Mouse (Mus musculus) hindbrain, postnatal 0 days (tissue): ENCODE measurements around the gene Kcnk4. TPM values are rescaled to one million over a fixed set of nuclear protein-coding genes. Genes with fewer than 3 reads are reported as not detected.

Source experiments
- ATAC-seq: fragments of 200-750 bp; cut with Nextera tagmentation; 2 replicates; pipeline ENCODE4 v1.8.0; 2017; ENCODE audit warnings: mild to moderate bottlenecking, moderate TSS enrichment, moderate library complexity
- DNase-seq: peaks from one replicate; pipeline ENCODE4 v3.0.0-alpha.2; 2015; ENCODE audit warnings: low spot score
- H3K27ac ChIP-seq: fragments of 300-500 bp; sonication (generic); 2 replicates; pipeline ENCODE4 v1.5.1; 2014; ENCODE audit warnings: mild to moderate bottlenecking
- H3K27me3 ChIP-seq: fragments of 300-500 bp; sonication (generic); 2 replicates; pipeline ENCODE4 v1.6.1; 2014; ENCODE audit warnings: low read length, mixed read lengths; ENCODE audit not compliant: insufficient read depth
- H3K36me3 ChIP-seq: fragments of 300-500 bp; sonication (generic); 2 replicates; pipeline ENCODE4 v1.6.1; 2014; ENCODE audit warnings: low read length, mixed read lengths; ENCODE audit not compliant: insufficient read depth
- H3K4me1 ChIP-seq: fragments of 300-500 bp; sonication (generic); 2 replicates; pipeline ENCODE4 v1.6.1; 2014; ENCODE audit warnings: antibody characterized with exemption, low read length, mixed read lengths; ENCODE audit not compliant: insufficient read depth
- H3K4me2 ChIP-seq: fragments of 300-500 bp; sonication (generic); 2 replicates; pipeline ENCODE4 v1.6.1; 2014; ENCODE audit warnings: low read depth, mild to moderate bottlenecking, low read length, moderate library complexity, mixed read lengths
- H3K4me3 ChIP-seq: fragments of 300-500 bp; sonication (generic); 2 replicates; pipeline ENCODE4 v1.5.1; 2014; ENCODE audit warnings: low read length
- H3K9ac ChIP-seq: fragments of 300-500 bp; sonication (generic); replicated peaks from 2 replicates; pipeline ENCODE4 v1.6.1; 2014; ENCODE audit warnings: mild to moderate bottlenecking, low read length, moderate library complexity, mixed read lengths
- H3K9me3 ChIP-seq: fragments of 300-500 bp; sonication (generic); 2 replicates; pipeline ENCODE4 v1.6.1; 2016; ENCODE audit warnings: low read length, mixed read lengths
- CTCF ChIP-seq: IDR thresholded peaks from 2 replicates; pipeline ENCODE4 v1.5.1; 2016; ENCODE audit warnings: antibody characterized with exemption, control low read depth, low read depth
- WGBS: fragments of 180-500 bp; shearing (Covaris S2); extraction: QIAGEN DNeasy Blood & Tissue Kit; methylation state at CpG from one replicate; pipeline ENCODE4 v1.1.7; 2014; 5-methylcytosine and 5-hydroxymethylcytosine counted together
- polyA plus RNA-seq: library from polyadenylated mRNA; unstranded; fragments of >200 nt; fragmentation: Nextera tagmentation; extraction: Ambion mirVana; gene quantifications from 2 replicates; pipeline ENCODE4 v1.2.1, GENCODE M21; 2015
- total RNA-seq: library from RNA; depleted of rRNA; stranded (reverse); fragments of >200 nt; gene quantifications from 2 replicates; pipeline ENCODE4 v1.2.3, GENCODE M21; 2014

Gene Kcnk4
- total and polyA plus RNA-seq, 2 experiments from 2014 or later = 13.3 to 21.7 TPM

DNA sequence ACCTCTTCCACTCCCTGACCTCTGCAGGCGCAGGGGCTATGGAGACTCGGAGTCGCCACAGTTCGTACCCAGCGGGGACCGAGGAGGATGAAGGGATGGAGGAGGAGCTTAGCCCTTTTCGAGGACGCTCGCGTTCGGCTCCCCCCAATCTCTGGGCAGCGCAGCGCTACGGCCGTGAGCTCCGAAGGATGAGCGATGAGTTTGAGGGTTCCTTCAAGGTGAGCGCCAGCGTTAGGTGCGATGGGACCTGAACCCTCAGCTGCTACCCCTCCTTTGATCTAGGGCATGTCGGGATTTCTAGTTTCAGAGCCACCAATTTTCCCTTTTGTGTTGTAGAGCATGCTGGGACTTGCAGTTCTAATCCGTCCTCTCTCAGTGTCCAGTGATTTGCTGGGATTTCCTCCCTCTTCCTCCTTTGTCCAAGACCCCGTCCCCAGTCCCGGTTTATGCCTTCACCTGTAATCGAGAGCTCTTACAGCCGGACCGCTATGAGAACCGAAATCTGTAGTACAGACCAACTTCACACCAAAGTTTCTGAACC, 16.4 kb upstream of the Kcnk4 start:
- H3K27me3 ChIP-seq = no peaks in the 10 kb centered on the region
- peak overlapping the region; percentile 61 for H3K4me3 ChIP-seq
- peaks cover 14% of the 10 kb centered on the region for H3K4me1 ChIP-seq
- H3K27ac ChIP-seq = peak overlapping the region; percentile 91
- peak overlapping the region; percentile 59 for H3K9ac ChIP-seq
- no peak for TF ChIP-seq CTCF
- under 1% methylated on average over 28 of the region's 28 CpGs for WGBS
- ATAC-seq = peak; percentile 25
- DNase-seq = peak; percentile 75
- no peaks in the 10 kb centered on the region for H3K9me3 ChIP-seq
- H3K4me2 ChIP-seq = peak overlapping the region; percentile 99
- 0 out of 2 replicates have a peak, but pooled peaks cover 1% of the 10 kb centered on the region for H3K36me3 ChIP-seq

DNA sequence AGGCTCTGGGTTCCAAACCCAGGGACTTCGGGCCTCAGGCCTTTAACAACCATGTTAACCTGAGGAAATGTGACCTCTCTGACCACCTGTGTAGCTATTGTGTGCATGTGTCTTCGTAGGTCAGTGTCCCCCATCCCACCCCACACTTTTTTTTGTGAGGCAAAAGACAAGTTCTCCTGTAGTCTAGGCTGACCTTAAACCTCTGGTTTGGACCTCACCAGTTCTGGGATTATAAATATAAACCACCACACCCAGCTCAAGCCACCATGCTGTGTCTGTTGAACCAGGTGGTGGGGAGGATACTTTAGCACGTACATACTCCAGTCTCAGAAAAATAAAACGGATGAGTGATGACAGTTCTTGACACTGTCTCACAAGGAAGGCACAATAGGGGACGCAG, 15.6 kb upstream of the Kcnk4 start:
- no peaks in the 10 kb centered on the region for H3K27me3 ChIP-seq
- H3K4me2 ChIP-seq = peak overlapping the region; percentile 99
- 35% methylated on average over 5 of the region's 5 CpGs for WGBS
- DNase-seq (no peak), ATAC-seq (no peak)
- H3K27ac ChIP-seq = peak overlapping the region; percentile 91; the same call in 1 of the 2 replicates
- no peaks in the 10 kb centered on the region for H3K36me3 ChIP-seq
- H3K9me3 ChIP-seq = no peaks in the 10 kb centered on the region
- peak overlapping the region; percentile 59; the same call in 1 of the 2 replicates for H3K9ac ChIP-seq
- TF ChIP-seq CTCF = no peak
- peaks cover 14% of the 10 kb centered on the region for H3K4me1 ChIP-seq
- peak overlapping the region; percentile 61; the same call in 1 of the 2 replicates for H3K4me3 ChIP-seq

DNA sequence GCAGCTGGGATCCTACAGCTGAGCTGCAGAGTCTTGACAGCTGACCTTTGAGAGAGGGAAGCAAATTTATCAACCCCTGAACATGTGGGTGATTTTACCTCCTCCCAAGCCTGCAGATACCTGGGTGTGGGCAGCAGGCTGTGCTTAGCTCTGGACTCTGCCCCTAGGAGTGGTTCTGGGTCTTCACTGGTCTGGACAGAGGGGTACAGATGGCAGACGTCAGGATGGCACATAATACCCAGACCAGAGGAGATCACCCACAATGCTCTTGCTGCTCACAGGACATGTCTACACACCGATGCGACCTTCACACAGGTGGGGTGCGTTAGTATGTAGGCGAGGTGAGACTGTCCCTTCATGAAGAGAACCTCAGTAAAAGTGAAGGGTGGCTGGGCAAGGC, 15.2 kb upstream of the Kcnk4 start:
- Histone ChIP-seq H3K27ac (no peak overlapping the region), H3K4me2 (no peak overlapping the region; the same call in 1 of the 2 replicates), H3K36me3 (no peaks in the 10 kb centered on the region), H3K9ac (no peak overlapping the region; the same call in 1 of the 2 replicates), H3K4me1 (peaks cover 14% of the 10 kb centered on the region), H3K27me3 (no peaks in the 10 kb centered on the region), H3K4me3 (no peak overlapping the region), H3K9me3 (no peaks in the 10 kb centered on the region)
- no peak for TF ChIP-seq CTCF
- WGBS = 88% methylated on average over 5 of the region's 5 CpGs
- ATAC-seq (no peak), DNase-seq (no peak)

DNA sequence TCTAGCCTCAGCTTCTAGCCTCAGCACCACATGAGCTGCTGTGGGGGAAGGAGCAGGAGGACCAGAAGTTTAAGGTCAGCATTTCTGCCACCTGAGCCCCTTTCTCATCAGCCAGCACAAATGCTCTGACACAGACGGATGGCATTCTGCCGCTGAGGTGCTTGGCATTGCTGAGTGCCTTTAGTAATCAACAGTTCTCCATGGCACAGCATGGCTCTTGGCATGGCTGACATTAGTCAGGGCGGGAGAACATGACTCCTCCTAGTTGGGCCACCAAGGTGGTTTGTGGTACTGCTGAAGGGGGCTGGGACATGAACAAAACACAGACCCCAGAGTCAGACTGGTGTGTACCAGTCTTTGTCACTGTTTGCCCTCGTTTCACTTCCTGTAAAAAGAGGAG, 13.9 kb upstream of the Kcnk4 start:
- Histone ChIP-seq H3K4me1 (peaks cover 13% of the 10 kb centered on the region), H3K9me3 (no peaks in the 10 kb centered on the region), H3K27ac (no peak overlapping the region; the same call in 1 of the 2 replicates), H3K27me3 (no peaks in the 10 kb centered on the region), H3K36me3 (no peaks in the 10 kb centered on the region), H3K4me3 (no peak overlapping the region), H3K4me2 (no peak overlapping the region), H3K9ac (0 out of 2 replicates have a peak overlapping the region, but pooled peaks have one; percentile 13)
- ATAC-seq = no peak
- DNase-seq = peak; percentile 35
- WGBS = 53% methylated on average over 4 of the region's 4 CpGs
- no peak for TF ChIP-seq CTCF

DNA sequence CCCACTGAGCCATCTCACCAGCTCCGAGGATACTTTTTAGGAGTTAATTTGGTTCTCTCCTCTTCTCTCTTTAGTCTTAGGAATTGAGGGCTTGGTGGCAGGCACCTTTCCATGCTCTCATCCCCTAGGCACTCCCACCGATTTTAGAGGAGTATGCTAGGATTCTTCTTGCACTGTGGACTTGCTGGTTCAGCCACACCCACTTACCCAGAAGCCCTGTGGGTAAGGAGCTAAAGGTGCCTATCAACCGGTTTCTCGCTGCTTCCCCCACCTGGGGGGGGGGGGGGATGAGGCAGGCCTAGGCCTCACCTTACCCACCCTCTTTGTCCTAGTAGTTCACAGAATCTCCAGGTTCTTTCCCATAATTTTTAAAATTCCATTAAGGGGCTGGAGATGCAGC, 13.4 kb upstream of the Kcnk4 start:
- H3K36me3 ChIP-seq = no peaks in the 10 kb centered on the region
- TF ChIP-seq CTCF = no peak
- H3K4me2 ChIP-seq = no peak overlapping the region
- no peaks in the 10 kb centered on the region for H3K27me3 ChIP-seq
- H3K9ac ChIP-seq = 0 out of 2 replicates have a peak overlapping the region, but pooled peaks have one; percentile 13
- WGBS = 55% methylated on average over 4 of the region's 4 CpGs
- H3K4me1 ChIP-seq = peaks cover 13% of the 10 kb centered on the region
- H3K9me3 ChIP-seq = no peaks in the 10 kb centered on the region
- H3K4me3 ChIP-seq = no peak overlapping the region
- H3K27ac ChIP-seq = no peak overlapping the region; the same call in 1 of the 2 replicates
- ATAC-seq (no peak), DNase-seq (no peak)

DNA sequence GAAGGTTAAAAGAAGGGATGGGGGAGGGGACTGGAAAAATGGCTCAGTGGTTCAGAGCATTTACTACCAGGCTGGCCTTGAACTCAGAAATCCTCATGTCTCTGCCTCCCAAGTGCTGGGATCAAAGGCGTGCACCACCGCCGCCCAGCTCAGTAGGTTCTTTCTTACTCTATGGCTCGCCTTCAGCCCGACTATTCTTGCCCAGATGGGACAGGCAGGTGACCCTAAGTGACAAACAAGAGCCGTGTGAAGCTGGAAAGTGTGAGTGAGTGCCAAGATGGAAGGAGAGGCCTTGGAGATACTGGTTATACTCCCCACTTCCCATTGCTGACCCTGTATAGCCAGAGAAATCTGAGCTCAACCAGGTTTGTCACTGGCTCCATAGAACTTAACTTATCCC, 9.4 kb upstream of the Kcnk4 start:
- no peak for ATAC-seq
- TF ChIP-seq CTCF = no peak
- DNase-seq = no peak
- Histone ChIP-seq H3K4me1 (peaks cover 24% of the 10 kb centered on the region), H3K27ac (no peak overlapping the region), H3K4me2 (no peak overlapping the region), H3K36me3 (no peaks in the 10 kb centered on the region), H3K9ac (no peak overlapping the region), H3K4me3 (no peak overlapping the region), H3K27me3 (no peaks in the 10 kb centered on the region), H3K9me3 (no peaks in the 10 kb centered on the region)
- 92% methylated on average over 6 of the region's 6 CpGs for WGBS

DNA sequence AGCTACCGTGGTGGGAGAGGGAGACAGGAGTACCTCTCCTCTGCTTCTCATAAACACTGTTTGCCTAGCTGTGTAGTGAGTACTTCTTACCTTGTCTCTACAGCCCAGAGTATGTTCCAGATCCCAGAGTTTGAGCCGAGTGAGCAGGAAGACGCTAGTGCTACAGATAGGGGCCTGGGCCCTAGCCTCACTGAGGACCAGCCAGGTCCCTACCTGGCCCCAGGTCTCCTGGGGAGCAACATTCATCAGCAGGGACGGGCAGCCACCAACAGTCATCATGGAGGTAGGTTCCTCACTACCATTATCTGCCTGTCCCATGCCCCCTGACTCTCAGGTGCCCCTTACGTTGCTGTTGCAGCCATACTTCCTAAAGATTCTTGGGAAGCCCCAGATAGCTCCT, 8.4 kb upstream of the Kcnk4 start:
- H3K4me2 ChIP-seq = peak overlapping the region; percentile 99
- H3K9me3 ChIP-seq = no peaks in the 10 kb centered on the region
- no peaks in the 10 kb centered on the region for H3K36me3 ChIP-seq
- no peak for TF ChIP-seq CTCF
- no peak for DNase-seq
- no peaks in the 10 kb centered on the region for H3K27me3 ChIP-seq
- peak overlapping the region; percentile 80 for H3K9ac ChIP-seq
- H3K4me3 ChIP-seq = peak overlapping the region; percentile 61
- 29% methylated on average over 5 of the region's 5 CpGs for WGBS
- H3K4me1 ChIP-seq = peaks cover 24% of the 10 kb centered on the region
- ATAC-seq = no peak
- H3K27ac ChIP-seq = peak overlapping the region; percentile 91
